Mouse (Mus musculus) ES-E14 (cell line): ENCODE results near the gene Plscr3. TPM values are rescaled to one million over a fixed set of nuclear protein-coding genes. Genes with fewer than 3 reads are reported as not detected.

Experiments
- DNase-seq: peaks from one replicate; pipeline ENCODE4 v3.0.0-alpha.2; 2013; ENCODE audit warnings: low read depth, low spot score
- H3K27ac ChIP-seq: 2 replicates; pipeline ENCODE4 v1.5.1; 2012; ENCODE audit warnings: low read depth, mild to moderate bottlenecking, low read length, moderate library complexity, mixed read lengths; ENCODE audit not compliant: poor library complexity, insufficient read depth, severe bottlenecking
- H3K36me3 ChIP-seq: 2 replicates; pipeline ENCODE4 v1.6.1; 2012; ENCODE audit warnings: mild to moderate bottlenecking, low read length, moderate library complexity, mixed read lengths; ENCODE audit not compliant: control insufficient read depth, poor library complexity, insufficient read depth, severe bottlenecking
- H3K4me1 ChIP-seq, 2 experiments: fragments of 150-350 bp in 1 of 2; sonication (generic) in 1 of 2; 2 replicates each; pipeline ENCODE4 v1.6.1; 2012; ENCODE audit warnings: low read length in 2 of 2, mild to moderate bottlenecking in 1 of 2, mixed read lengths in 1 of 2; ENCODE audit not compliant: control insufficient read depth in 2 of 2, insufficient read depth in 2 of 2, poor library complexity in 1 of 2
- H3K4me3 ChIP-seq, 2 experiments: fragments of 150-350 bp in 1 of 2; sonication (generic) in 1 of 2; 2 replicates each; pipeline ENCODE4 v1.5.1; 2012; ENCODE audit warnings: low read length in 2 of 2, low read depth in 1 of 2, mild to moderate bottlenecking in 1 of 2, mixed read lengths in 1 of 2; ENCODE audit not compliant: insufficient read depth in 1 of 2, poor library complexity in 1 of 2, severe bottlenecking in 1 of 2
- H3K9ac ChIP-seq: 2 replicates; pipeline ENCODE4 v1.6.1; 2012; ENCODE audit warnings: low read depth, mild to moderate bottlenecking, low read length, mixed read lengths; ENCODE audit not compliant: poor library complexity, insufficient read depth, severe bottlenecking
- H3K9me3 ChIP-seq: fragments of 150-350 bp; sonication (generic); 2 replicates; pipeline ENCODE4 v1.6.1; 2012; ENCODE audit warnings: low read depth, mild to moderate bottlenecking, low read length; ENCODE audit not compliant: control insufficient read depth, insufficient read depth
- CHD2 ChIP-seq: IDR thresholded peaks from 2 replicates; pipeline ENCODE4 v1.6.1; 2014; ENCODE audit warnings: mild to moderate bottlenecking, low read depth, low read length, inconsistent platforms
- HCFC1 ChIP-seq: IDR thresholded peaks from 2 replicates; pipeline ENCODE4 v1.6.1; 2012; ENCODE audit warnings: low read length, inconsistent platforms, borderline replicate concordance; ENCODE audit not compliant: insufficient read depth
- MAFK ChIP-seq: IDR thresholded peaks from 2 replicates; pipeline ENCODE4 v1.6.1; 2014; ENCODE audit warnings: mild to moderate bottlenecking, low read depth, low read length, inconsistent platforms; ENCODE audit not compliant: insufficient read depth
- ZC3H11A ChIP-seq: IDR thresholded peaks from 2 replicates; pipeline ENCODE4 v1.6.1; 2012; ENCODE audit warnings: low read depth, mild to moderate bottlenecking, inconsistent platforms, low read length, borderline replicate concordance
- ZNF384 ChIP-seq: IDR thresholded peaks from 2 replicates; pipeline ENCODE4 v1.6.1; 2012; ENCODE audit warnings: low read depth, low read length, inconsistent platforms
- in situ Hi-C, 2 experiments: fragments of 600-800 bp; cut with MboI; formaldehyde crosslinking; loops; one replicate each; pipeline ENCODE4 v1.15.1; 2025; ENCODE audit warnings: low sequenced_read_pairs in 2 of 2, inconsistent platforms in 1 of 2; ENCODE audit not compliant: unreplicated experiment in 2 of 2
- total RNA-seq: library from RNA; depleted of rRNA; stranded (reverse); fragments of 300-350 nt; gene quantifications from 2 replicates; pipeline ENCODE4 v1.2.3, GENCODE M21; 2012

The Plscr3 gene
- total RNA-seq, 1 experiment: 7.2 TPM

GRCm38 (mm10) chr11:69807641-69808040 is 38.5 kb upstream of the Plscr3 start:
- Histone ChIP-seq H3K4me3 (no peak overlapping the region), H3K9me3 (no peaks in the 10 kb centered on the region), H3K4me1 (peaks cover 3 to 7% of the 10 kb centered on the region in 2 experiments; a peak in 3 of 4 replicates), H3K27ac (no peak overlapping the region), H3K9ac (no peak overlapping the region), H3K36me3 (no peaks in the 10 kb centered on the region; the same call in 1 of the 2 replicates)
- in situ Hi-C loops: loop anchor here in 1 of 2 experiments (10.0 kb wide), 1 partner anchor 67 kb away; the partner anchor contains the start of gene Tmem95
- no peak for DNase-seq
- no peak for TF ChIP-seq ZNF384
- TF ChIP-seq CHD2: no peak
- TF ChIP-seq MAFK: no peak
- no peak for TF ChIP-seq ZC3H11A

- no peak for DNase-seq
- H3K36me3 ChIP-seq: no peaks in the 10 kb centered on the region
These were observed 35.9 kb upstream of the Plscr3 start for GRCm38 (mm10) chr11:69810280-69810679.

DNA sequence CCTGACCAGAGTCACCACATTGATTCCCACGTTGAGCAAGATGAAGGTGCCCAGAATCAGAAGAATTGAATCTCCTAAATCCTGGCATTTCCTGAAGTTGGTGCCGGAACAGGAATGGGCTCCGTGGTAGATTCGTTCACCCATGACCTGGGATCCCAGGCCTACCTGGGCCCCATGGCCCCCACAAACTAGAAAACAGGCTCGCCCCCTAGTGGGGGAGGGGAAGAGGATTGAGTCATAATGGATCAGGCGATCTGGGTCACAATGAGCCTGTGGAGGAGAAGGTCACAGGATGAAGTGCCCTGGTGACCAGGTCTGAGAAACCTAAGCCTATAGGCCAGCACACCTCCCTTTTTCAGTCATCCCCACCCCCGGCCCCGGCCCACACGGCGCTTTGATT is 31.0 kb upstream of the Plscr3 start, which contains the start of gene Gm39566:
Gene Gm39566 (minus strand): TSS at position 144 of the 400 bp plus-strand sequence.
- no peak within 1 kb of the TSS for H3K27ac ChIP-seq
- TF ChIP-seq ZC3H11A (no peak), MAFK (no peak), CHD2 (no peak), HCFC1 (no peak), ZNF384 (no peak)
- no peak for DNase-seq
- in situ Hi-C loops: no loop called here
- no peak within 1 kb of the TSS for H3K9ac ChIP-seq
- peaks cover 2 to 7% of the 10 kb centered on the region in 2 experiments; a peak in 1 of 4 replicates for H3K4me1 ChIP-seq
- no peaks in the 10 kb centered on the region for H3K9me3 ChIP-seq
- no peak within 1 kb of the TSS for H3K4me3 ChIP-seq
- no peaks in the 10 kb centered on the region for H3K36me3 ChIP-seq

More at GRCm38 (mm10) chr11:69810280-69810679, 35.9 kb upstream of the Plscr3 start:
- no peaks in the 10 kb centered on the region for H3K9me3 ChIP-seq
- TF ChIP-seq CHD2: no peak
- no peak for TF ChIP-seq ZC3H11A
- no peak for TF ChIP-seq MAFK
- no peak for TF ChIP-seq ZNF384
- TF ChIP-seq HCFC1: no peak
- in situ Hi-C loops: no loop called here
- no peak overlapping the region for H3K4me3 ChIP-seq
- no peak overlapping the region for H3K9ac ChIP-seq
- H3K4me1 ChIP-seq: peaks cover 0 to 2% of the 10 kb centered on the region in 2 experiments; a peak in 1 of 4 replicates
- no peak overlapping the region for H3K27ac ChIP-seq

DNA sequence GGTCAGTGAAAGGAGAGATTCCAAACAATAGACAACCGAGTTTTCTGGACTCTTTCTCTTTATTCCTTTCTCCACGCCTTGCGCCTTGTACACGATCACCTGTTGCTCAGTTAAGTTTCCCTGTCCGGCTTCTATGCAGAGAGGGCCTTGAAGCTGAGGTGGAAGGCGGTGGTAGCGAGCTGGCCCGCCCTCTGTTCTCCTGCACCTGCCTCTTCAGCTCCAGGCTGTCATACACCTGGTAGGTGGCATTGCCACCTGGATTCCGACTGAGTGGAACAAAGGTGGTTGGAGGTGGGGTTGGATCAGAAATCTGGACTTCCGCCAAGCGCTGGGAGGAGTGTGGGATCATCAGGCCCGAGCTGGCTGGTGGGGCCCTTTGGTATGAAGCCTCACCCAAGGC is 29.7 kb upstream of the Plscr3 start:
- TF ChIP-seq HCFC1 (no peak), MAFK (no peak), CHD2 (no peak), ZNF384 (no peak), ZC3H11A (no peak)
- no peak overlapping the region for H3K9ac ChIP-seq
- in situ Hi-C loops: no loop called here
- H3K9me3 ChIP-seq: no peaks in the 10 kb centered on the region
- no peak overlapping the region for H3K27ac ChIP-seq
- no peaks in the 10 kb centered on the region for H3K36me3 ChIP-seq
- H3K4me3 ChIP-seq: no peak overlapping the region
- no peak for DNase-seq
- peaks cover 2 to 7% of the 10 kb centered on the region in 2 experiments; a peak in 1 of 4 replicates for H3K4me1 ChIP-seq
